In the genomic region with DNA sequence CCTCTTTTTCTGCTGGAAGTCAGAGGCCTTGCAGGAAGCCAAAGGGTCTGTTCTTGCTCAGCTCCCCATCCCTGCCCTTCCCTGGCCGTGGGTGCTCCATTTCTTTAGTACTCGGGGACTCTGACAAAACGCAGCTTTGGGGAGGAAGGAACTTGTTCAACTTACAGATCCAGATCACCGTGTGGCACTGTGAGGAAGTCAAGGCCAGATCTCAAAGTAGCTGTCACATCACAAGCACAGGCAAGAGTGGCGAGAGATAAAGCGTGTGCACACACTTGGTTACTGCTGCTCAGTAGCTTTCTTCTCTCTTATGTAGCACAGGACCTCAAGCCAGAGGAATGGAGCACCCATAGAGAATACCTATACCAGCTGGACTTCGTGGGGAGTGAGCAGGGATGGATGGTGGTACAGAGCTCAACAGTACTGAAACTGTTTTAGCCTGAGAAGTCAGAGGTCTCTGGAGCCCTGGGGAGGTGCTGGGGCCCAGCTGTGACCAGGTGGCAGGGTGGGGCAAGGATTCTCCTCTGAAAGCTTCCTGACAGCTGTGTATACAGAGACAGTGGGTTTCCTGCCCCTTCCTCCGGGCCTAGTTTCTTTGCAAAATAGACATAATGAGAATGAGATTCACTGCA, we compare ENCODE assay signal across 17 mouse cellular contexts. TPM values are rescaled to one million over a fixed set of nuclear protein-coding genes. Genes with fewer than 3 reads are reported as not detected.
DNase-seq lines count a peak whose midpoint lies in the region; ATAC-seq and TF ChIP-seq lines count a peak whose summit lies in the region.
"Had no signal": no experiment of that assay in that cellular context is flagged by ENCODE, and none has a peak within 500 bp of the region (broad histone marks: within the 10 kb centered on the region; RNA-seq: fewer than 3 reads in every experiment).

No protein-coding gene starts in this region.

- H3K4me3 ChIP-seq in heart, embryonic 10.5 days = no peak overlapping the region
- no peak overlapping the region for H3K4me3 ChIP-seq in liver, postnatal 0 days (ENCODE audit: low read depth, low read length)
- no peak overlapping the region for H3K4me3 ChIP-seq in forebrain, embryonic 14.5 days (ENCODE audit: low read depth, low read length)
- H3K4me3 ChIP-seq: forebrain, embryonic 13.5 days; gastrocnemius, adult 2 months; hindbrain, embryonic 13.5 days; midbrain, embryonic 15.5 days had no signal

- no peak for TF ChIP-seq EP300 in liver, postnatal 0 days (IDR thresholded peaks at IDR 0.05; ENCODE audit: low read depth)

- ATAC-seq in liver, postnatal 0 days = no peak
- no peak for ATAC-seq in forebrain, embryonic 14.5 days
- ATAC-seq: forebrain, embryonic 13.5 days; midbrain, embryonic 15.5 days had no signal

- no peaks in the 10 kb centered on the region for H3K36me3 ChIP-seq in heart, embryonic 10.5 days
- H3K36me3 ChIP-seq in liver, postnatal 0 days (replicated peaks; ENCODE audit: insufficient read depth, low read length) = no peaks in the 10 kb centered on the region
- H3K36me3 ChIP-seq in forebrain, embryonic 14.5 days (ENCODE audit: control insufficient read depth, insufficient read depth, low read length) = no peaks in the 10 kb centered on the region
- H3K36me3 ChIP-seq: hindbrain, embryonic 13.5 days; midbrain, embryonic 15.5 days had no signal

- no peak for TF ChIP-seq CTCF in liver, postnatal 0 days (IDR thresholded peaks at IDR 0.05; ENCODE audit: low read depth)

- no peaks in the 10 kb centered on the region for H3K9me3 ChIP-seq in heart, embryonic 10.5 days
- no peaks in the 10 kb centered on the region for H3K9me3 ChIP-seq in liver, postnatal 0 days (ENCODE audit: low read length)
- H3K9me3 ChIP-seq in forebrain, embryonic 14.5 days (replicated peaks; ENCODE audit: control insufficient read depth, low read length) = no peaks in the 10 kb centered on the region
- H3K9me3 ChIP-seq: forebrain, embryonic 13.5 days; hindbrain, embryonic 13.5 days; midbrain, embryonic 15.5 days had no signal

- H3K9ac ChIP-seq in liver, postnatal 0 days (replicated peaks) = no peak overlapping the region
- H3K9ac ChIP-seq in forebrain, embryonic 14.5 days (ENCODE audit: low read length) = no peak overlapping the region
- H3K9ac ChIP-seq: forebrain, embryonic 13.5 days; hindbrain, embryonic 13.5 days; midbrain, embryonic 15.5 days had no signal

- no peak for DNase-seq in heart, embryonic 10.5 days (ENCODE audit: low spot score)
- DNase-seq in heart, adult 18-20 months = no peak
- peak; percentile 14 for DNase-seq in ES-CJ7 (ENCODE audit: low read depth, low spot score)
- DNase-seq in liver, postnatal 0 days = no peak
- peak; percentile 89 for DNase-seq in thymus, postnatal 14 days
- DNase-seq in layer of hippocampus, adult 18-20 months (ENCODE audit: low spot score in 2 of 2) = no peak
- DNase-seq in cerebellum, postnatal 36 days = no peak
- DNase-seq in forebrain, embryonic 14.5 days (ENCODE audit: low spot score) = no peak
- DNase-seq: cerebellum, adult 11-12 months; gastrocnemius, adult 2 months; kidney, adult 18-20 months; lung, postnatal 36 days; spleen, adult 18-20 months had no signal

- H3K4me1 ChIP-seq in heart, embryonic 10.5 days = peaks cover 51% of the 10 kb centered on the region
- peaks cover 7% of the 10 kb centered on the region for H3K4me1 ChIP-seq in liver, postnatal 0 days (ENCODE audit: insufficient read depth)
- H3K4me1 ChIP-seq in forebrain, embryonic 14.5 days (ENCODE audit: control insufficient read depth, insufficient read depth, low read length) = peaks cover 4% of the 10 kb centered on the region; the same call in 1 of the 2 replicates

- WGBS in heart, embryonic 10.5 days = 42% methylated on average over 8 of the region's 8 CpGs
- 22% methylated on average over 8 of the region's 8 CpGs for WGBS in liver, postnatal 0 days (ENCODE audit: insufficient replicate concordance)
- WGBS in forebrain, embryonic 14.5 days = 79% methylated on average over 8 of the region's 8 CpGs

- no peaks in the 10 kb centered on the region for H3K27me3 ChIP-seq in heart, embryonic 10.5 days (ENCODE audit: insufficient read depth, poor library complexity, severe bottlenecking)
- no peaks in the 10 kb centered on the region for H3K27me3 ChIP-seq in liver, postnatal 0 days (ENCODE audit: insufficient read depth, low read length)
- H3K27me3 ChIP-seq in forebrain, embryonic 14.5 days (replicated peaks; ENCODE audit: control insufficient read depth, insufficient read depth, low read length) = no peaks in the 10 kb centered on the region
- H3K27me3 ChIP-seq: forebrain, embryonic 13.5 days; hindbrain, embryonic 13.5 days; midbrain, embryonic 15.5 days had no signal

- peak overlapping the region; percentile 33; the same call in 1 of the 2 replicates for H3K27ac ChIP-seq in heart, embryonic 10.5 days
- H3K27ac ChIP-seq in liver, postnatal 0 days (ENCODE audit: low read depth) = peak overlapping the region; percentile 60; the same call in 1 of the 2 replicates
- no peak overlapping the region for H3K27ac ChIP-seq in forebrain, embryonic 14.5 days (ENCODE audit: low read depth, low read length)
- H3K27ac ChIP-seq: forebrain, embryonic 13.5 days; gastrocnemius, adult 2 months; hindbrain, embryonic 13.5 days; midbrain, embryonic 15.5 days had no signal

- H3K4me2 ChIP-seq in liver, postnatal 0 days (ENCODE audit: low read depth, low read length) = peak overlapping the region; percentile 4; the same call in 1 of the 2 replicates
- no peak overlapping the region for H3K4me2 ChIP-seq in forebrain, embryonic 14.5 days (ENCODE audit: low read length)
- H3K4me2 ChIP-seq: forebrain, embryonic 13.5 days; heart, embryonic 11.5 days; hindbrain, embryonic 13.5 days; midbrain, embryonic 15.5 days had no signal

RNA-seq across cellular contexts. Expression of a gene that starts 5.1 kb away (rescaled TPM):
- 21.2 and 32.5 TPM in 2 replicates for polyA plus RNA-seq in heart, embryonic 10.5 days (2016; fragmentation: Nextera tagmentation; extraction: Ambion mirVana)
- total RNA-seq in heart, adult 18-20 months (2021) = 10 to 100 TPM; 18.0 to 23.0 TPM
- 3.8 and 4.4 TPM in 2 replicates for polyA plus RNA-seq in liver, postnatal 0 days (2015; fragmentation: Nextera tagmentation; extraction: Ambion mirVana)
- 10 to 100 TPM; 76.2 to 80.9 TPM for total RNA-seq in layer of hippocampus, adult 18-20 months (2021)
- polyA plus RNA-seq in forebrain, embryonic 14.5 days (2014; fragmentation: Nextera tagmentation; extraction: Ambion mirVana) = 26.4 and 28.5 TPM in 2 replicates

RNA-seq across cellular contexts. Expression of a gene that starts 53.4 kb away (rescaled TPM):
- 11.6 and 18.2 TPM in 2 replicates for polyA plus RNA-seq in heart, embryonic 10.5 days (2016; fragmentation: Nextera tagmentation; extraction: Ambion mirVana)
- total RNA-seq in heart, adult 18-20 months (2021) = 1 to 10 TPM; 1.6 to 3.3 TPM
- polyA plus RNA-seq in liver, postnatal 0 days (2015; fragmentation: Nextera tagmentation; extraction: Ambion mirVana) = 589 and 592 TPM in 2 replicates
- 1 to 10 TPM; 2.4 to 7.8 TPM for total RNA-seq in layer of hippocampus, adult 18-20 months (2021)
- polyA plus RNA-seq in forebrain, embryonic 14.5 days (2014; fragmentation: Nextera tagmentation; extraction: Ambion mirVana) = 7.3 and 9.4 TPM in 2 replicates

Comparison
In these comparisons a context has a peak if more than half of its experiments do, and no peak if none do; other contexts are left out.
1. DNase-seq: peak in ES-CJ7 (single experiment) and thymus, postnatal 14 days (single experiment); none in heart, embryonic 10.5 days (single experiment), heart, adult 18-20 months (0 of 2), liver, postnatal 0 days (single experiment), layer of hippocampus, adult 18-20 months (0 of 2), cerebellum, postnatal 36 days (0 of 2) and forebrain, embryonic 14.5 days (single experiment).
2. RNA of a gene that starts 53.4 kb away (polyA plus RNA-seq): 589 to 592 TPM in liver, postnatal 0 days; 11.6 to 18.2 TPM in heart, embryonic 10.5 days and 7.3 to 9.4 TPM in forebrain, embryonic 14.5 days; every median in the first group is over 10 times any median in the second.